Mouse (Mus musculus) cerebellum, adult 9-10 months (tissue): Measurements from ENCODE around the gene Ppp2r3d.
"Not testable (repeated sequence)": the region's sequence is repeated elsewhere in the genome, so short reads cannot be mapped to it uniquely, and the experiment has no call there.

Experiments
- DNase-seq: peaks from one replicate; pipeline ENCODE4 v3.0.0; 2022

The Ppp2r3d gene

GRCm38 (mm10) chr9:124476096-124476902 lies at the start of gene Ppp2r3d:
Gene Ppp2r3d, minus strand, starts transcription at chr9:124476898.
- peak; percentile 42 for DNase-seq

DNA sequence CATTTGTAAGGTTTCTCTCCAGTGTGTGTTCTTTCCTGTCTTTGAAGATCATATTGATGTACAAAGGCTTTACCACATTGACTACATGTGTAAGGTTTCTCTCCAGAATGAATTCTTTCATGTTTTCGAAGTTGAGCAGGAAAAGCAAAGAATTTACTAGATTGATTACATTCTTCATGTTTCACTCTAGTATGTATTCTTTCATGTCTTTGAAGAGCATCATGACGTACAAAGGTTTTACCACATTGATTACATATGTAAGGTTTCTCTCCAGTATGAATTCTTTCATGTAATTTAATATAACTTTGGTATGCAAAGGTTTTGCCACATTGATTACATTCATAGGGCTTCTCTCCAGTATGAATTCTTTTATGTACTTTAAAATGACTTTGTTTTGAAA lies 17.0 kb upstream of the Ppp2r3d start, which contains the start of gene Gm21836:
Gene Gm21836, minus strand, starts transcription at position 101 of the 400 bp plus-strand sequence.
- DNase-seq = not testable (repeated sequence)

DNA sequence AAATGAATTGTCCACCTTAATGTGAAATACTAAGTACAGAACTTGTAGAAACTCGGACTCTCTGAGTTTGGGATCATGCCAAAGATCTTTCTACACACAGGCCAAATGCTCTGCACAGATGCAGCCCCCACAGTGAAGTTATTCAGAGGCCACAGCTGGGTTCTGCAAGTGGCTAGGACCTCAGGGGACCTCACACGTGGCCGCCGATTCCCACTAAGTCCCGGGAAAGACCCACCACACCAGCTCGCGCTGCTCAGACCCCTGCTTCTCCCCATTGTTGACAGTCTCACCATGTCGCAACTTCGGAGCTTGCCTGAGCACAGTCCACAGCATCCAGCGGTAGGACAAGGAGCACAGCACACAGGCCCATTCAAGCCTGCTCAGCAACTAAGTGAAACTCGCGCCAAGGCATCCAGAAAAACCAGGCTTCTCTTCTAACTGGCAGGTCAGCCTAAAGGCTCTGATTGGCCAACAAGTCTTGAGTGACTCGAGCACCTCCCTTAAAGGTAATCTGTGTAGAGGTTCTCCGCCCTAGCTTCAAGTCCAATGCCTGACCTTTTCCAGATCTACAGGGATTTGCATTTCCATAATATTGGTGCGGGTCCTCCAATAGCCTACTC lies 3.8 kb upstream of the Ppp2r3d start:
- not testable (repeated sequence) for DNase-seq

DNA sequence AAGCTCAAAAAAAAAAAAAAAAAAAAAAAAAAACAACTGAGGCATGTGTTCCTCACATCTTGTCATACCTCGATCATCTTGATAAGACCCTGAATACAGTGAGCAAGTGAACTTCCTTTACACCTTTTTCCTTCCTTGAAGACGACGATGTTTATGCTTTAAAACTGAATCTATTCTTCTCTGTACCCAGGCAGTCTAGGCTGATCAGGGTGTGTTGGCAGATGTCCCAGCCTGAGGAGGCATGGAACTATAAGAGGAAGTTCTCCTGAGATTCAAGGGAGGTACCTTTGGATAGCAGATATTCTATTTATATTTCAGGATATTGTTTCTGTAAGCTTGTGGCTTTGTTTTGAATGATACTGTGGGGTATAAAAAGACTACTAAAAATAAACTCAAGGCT lies 1.4 kb upstream of the Ppp2r3d start:
- no peak for DNase-seq

DNA sequence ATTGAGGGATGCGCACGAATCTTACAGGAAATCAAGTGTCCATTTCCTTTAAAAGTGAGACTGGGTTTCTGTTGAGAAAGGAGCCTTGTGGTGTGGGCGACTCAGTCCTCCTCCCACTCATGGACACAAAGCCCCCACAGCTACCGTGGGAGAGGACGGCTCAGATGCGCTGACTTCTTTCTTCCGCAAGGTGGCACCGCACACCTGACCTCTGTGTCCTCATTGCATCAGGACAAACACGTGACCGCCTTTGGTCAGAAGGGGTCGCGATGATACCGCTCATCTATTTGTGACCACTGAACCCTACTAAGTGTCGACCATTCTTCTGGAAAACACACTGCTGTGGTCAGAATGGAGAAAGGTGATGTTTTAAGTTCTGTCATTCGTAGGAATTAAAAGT lies 1.0 kb downstream of the Ppp2r3d start:
- peak; percentile 18 for DNase-seq

- no peak for DNase-seq
These were observed 20.1 kb downstream of the Ppp2r3d start for GRCm38 (mm10) chr9:124456572-124456971.

DNA sequence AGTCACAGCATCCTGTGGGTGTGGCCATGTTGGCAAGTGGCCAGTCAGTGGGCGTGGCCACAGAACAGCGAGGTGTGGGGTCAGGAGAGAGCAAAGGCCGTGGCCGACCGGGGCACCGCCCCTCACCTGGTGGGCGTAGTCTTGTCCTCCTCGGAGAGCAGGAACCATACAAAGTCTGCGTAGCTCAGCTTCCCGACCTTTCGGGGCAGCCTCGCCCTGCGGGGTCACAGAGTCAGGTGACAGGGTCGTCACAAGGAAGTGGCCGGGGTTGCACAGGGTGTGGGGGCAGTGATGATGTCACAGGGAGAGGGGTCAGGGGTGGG lies 34.2 kb downstream of the Ppp2r3d start:
- DNase-seq = peak; percentile 59

DNA sequence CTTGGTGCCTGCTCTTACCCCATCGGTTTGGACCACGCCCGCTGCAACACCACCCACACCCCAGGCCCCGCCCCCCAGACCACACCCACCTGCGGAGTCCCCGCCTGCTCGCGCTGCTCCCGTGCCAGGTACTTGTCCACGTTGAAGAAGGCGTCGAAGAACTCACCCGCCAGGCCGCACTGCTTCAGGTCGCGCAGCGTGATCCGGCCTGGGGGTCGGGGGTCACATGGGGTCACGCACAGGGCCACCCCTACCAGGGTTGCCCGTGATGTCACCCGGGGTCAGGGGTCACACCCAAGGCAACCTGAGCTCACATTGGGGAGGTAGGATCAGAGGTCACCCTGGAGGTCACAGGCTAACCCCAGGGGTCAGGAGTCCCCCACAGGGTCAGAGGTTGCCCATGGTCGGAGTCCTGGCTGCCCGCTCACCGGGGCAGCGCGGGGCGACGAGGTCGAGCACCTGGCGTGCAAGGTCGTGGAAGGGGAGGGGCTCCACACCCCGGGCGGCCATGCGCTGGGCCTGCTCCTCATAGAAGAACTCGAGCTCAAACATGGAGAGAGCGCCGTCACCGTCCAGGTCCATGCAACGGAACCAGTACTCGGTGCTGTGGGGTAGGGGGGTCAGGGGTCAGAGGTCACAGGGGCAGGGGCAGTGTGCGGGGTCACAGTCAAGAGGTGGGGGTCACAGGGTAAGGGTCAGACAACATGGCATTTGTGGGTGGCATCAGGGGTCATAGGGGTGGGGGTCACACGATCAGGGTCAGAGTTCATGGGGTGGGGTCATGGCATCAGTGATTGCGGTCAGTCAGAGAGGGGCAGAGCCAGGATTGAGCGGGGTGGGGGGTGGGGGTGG lies 34.8 kb downstream of the Ppp2r3d start:
- DNase-seq = peak; percentile 58

- DNase-seq = no peak
These were observed 36.0 kb downstream of the Ppp2r3d start for GRCm38 (mm10) chr9:124440724-124441045.

GRCm38 (mm10) chr9:124439848-124440723 lies 36.6 kb downstream of the Ppp2r3d start:
- DNase-seq = peak; percentile 83

GRCm38 (mm10) chr9:124439403-124439847 lies 37.3 kb downstream of the Ppp2r3d start:
- peak; percentile 76 for DNase-seq

DNA sequence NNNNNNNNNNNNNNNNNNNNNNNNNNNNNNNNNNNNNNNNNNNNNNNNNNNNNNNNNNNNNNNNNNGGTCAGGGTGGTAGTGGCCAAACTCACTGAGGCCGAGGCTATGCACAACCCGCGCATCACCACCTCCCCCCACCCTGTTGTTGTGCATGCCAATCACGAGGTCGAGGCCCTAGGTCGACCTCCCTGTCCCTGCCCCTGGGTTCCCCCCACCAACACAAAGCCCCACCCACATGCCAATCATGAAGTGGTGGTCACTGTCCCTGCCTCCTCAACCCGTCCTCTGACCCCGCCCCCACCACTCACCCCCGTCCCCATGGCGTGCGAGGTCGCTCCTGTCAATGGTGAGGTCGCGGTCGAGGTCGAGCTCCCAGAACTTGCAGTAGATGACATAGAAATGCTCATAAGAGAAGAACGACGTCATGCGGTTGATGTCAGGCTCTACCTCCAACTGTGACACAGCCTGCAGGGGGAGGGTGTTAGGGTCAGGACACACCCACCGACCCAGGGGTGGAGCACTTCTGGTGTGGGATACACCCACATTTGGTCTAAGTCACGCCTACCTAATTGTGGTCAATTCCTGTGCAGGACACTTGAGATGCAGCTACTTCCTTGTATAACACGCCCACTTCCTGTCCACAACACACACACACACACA lies 37.9 kb downstream of the Ppp2r3d start:
- peak; percentile 64 for DNase-seq

GRCm38 (mm10) chr9:124425411-124425885 lies 51.2 kb downstream of the Ppp2r3d start:
- peak; percentile 97 for DNase-seq

DNA sequence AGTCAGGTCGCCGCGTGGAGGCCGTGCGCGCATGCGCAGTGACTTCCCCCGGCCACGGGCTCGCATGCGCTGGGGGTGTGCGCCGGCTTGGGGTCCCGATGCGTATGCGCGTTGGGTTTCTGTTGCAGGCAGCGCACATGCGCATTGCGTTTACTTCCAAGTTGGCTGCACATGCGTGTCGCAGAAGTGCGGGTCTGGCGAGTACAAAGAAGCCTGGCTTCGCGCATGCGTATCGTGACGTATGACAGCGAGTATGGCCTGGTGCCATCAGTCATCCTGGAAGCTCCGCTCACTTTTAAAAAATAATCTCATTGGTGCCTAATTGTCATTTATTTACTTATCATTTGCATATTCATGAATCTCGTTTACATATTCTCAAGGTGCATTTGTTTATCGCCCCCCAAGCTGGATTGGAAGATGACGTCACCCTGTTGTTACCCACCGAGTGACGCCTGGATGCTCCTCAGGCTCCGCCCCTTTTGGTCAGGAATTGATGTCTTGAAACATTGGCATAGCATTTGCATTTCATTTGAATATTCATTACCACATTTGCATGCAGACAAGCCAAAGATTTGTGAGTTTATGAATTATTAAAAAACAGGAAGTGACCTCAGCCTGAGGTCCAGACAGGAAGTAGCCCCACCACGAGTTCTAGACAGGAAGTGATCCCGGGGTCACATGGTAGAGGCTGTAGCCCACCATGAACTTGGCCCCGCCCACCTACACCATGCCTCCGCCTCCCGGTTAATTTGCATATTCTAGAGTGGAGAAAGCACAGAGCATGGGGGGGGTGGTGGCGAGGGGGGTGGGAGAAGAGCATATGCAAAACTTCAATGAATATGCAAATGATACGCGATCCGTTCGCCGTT lies 51.9 kb downstream of the Ppp2r3d start:
- DNase-seq = peak; percentile 100

- DNase-seq = no peak
These were observed 52.5 kb downstream of the Ppp2r3d start for GRCm38 (mm10) chr9:124424292-124424541.

DNA sequence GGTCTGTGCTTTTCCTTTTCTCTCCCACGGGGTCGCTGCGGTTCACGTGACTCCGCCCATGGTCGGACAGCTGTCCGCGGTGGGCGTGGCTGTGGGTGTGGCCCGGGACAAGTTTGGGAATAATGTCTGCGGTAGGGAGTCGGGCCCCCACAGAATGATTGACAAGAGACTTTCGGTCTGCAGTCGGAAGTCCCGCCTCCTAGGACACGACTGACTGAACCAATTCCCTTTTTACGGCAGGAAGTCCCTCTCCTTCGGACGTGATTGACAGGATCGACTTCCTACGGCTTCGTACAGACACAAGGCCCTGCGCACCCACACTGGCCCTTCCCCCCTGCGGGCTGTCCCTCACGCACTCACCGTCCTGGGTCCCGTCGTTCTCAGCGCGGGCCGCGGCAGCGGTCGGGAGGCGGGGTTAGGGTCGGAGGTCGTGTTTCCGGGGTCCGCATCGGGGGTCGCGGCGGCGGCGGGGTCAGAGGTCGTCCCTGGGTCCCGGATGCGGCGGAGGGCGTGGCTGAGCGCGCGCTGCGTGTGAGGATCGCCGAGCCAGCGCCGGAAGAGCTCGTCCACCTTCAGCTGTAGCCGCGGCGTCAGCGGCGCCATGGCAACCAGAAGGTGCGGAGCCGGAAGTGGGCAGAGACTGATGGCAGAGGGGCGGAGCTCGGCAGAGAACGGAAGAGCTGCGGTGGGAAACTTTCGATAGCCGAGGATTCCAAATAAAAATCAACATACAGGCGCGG lies 53.0 kb downstream of the Ppp2r3d start:
- peak; percentile 98 for DNase-seq

GRCm38 (mm10) chr9:124422900-124423551 lies 53.7 kb downstream of the Ppp2r3d start:
- peak; percentile 94 for DNase-seq

DNA sequence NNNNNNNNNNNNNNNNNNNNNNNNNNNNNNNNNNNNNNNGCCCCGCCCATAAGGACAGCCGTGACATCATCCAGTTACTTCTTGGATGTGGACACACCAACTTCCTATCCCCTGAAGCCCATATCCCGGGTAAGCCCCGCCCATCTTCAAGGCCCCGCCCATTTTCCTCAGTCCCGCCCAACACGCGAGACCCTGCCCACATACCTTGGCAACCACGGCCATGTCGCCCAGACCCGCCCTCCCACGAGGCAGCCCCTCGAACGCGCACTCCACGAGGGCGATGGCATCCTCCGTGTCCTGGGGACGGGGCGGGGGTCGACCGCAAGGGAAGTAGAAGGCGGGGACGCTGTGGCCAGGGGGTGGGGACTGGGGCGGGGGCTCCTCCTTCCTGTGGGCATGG lies 54.3 kb downstream of the Ppp2r3d start:
- peak; percentile 84 for DNase-seq

DNA sequence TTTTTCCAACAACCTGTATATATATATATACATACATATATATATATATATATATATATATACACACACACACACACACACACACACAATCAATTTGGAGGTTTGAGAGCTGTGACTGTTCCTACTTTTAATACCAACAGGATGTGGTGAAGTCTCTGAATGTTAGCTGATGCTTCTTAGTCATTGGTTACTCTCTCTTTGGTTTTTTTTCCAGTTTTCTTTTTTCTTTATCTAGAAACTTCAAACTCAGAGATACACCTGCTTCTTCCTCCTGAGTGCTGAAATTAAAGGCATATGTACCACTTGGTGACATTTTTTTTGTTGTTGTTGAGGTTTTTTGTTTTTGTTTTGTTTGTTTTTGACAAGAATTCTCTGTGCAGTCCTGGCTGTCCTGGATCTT lies 63.8 kb downstream of the Ppp2r3d start:
- DNase-seq = no peak

GRCm38 (mm10) chr9:124411553-124411952 lies 65.1 kb downstream of the Ppp2r3d start:
- no peak for DNase-seq
